Mouse (Mus musculus): ENCODE results near the gene Slc6a6. TPM values are rescaled to one million over a fixed set of nuclear protein-coding genes. Genes with fewer than 3 reads are reported as not detected.

Slc6a6 gene
- polyA plus RNA-seq, 1 experiment from 2014 or later: 102 TPM

GRCm38 (mm10) chr6:91690222-91690621, 6.4 kb downstream of the Slc6a6 start:
- no peak overlapping the region for H3K4me2 ChIP-seq
- no peak overlapping the region for H3K9ac ChIP-seq (replicated peaks)
- no peak overlapping the region for H3K27ac ChIP-seq (replicated peaks)
- WGBS: 74% methylated on average over 7 of the region's 7 CpGs
- H3K27me3 ChIP-seq (replicated peaks): no peaks in the 10 kb centered on the region
- H3K4me3 ChIP-seq (replicated peaks): no peak overlapping the region
- peaks cover 81% of the 10 kb centered on the region for H3K4me1 ChIP-seq
- no peaks in the 10 kb centered on the region for H3K9me3 ChIP-seq (replicated peaks)
- peaks cover 9% of the 10 kb centered on the region for H3K36me3 ChIP-seq
- no peak for ATAC-seq (ENCODE audit: low FRiP score)

- WGBS: 96% methylated on average over 7 of the region's 7 CpGs
- ATAC-seq (ENCODE audit: low FRiP score): no peak
- Histone ChIP-seq H3K4me3 (replicated peaks) (no peak overlapping the region), H3K27me3 (replicated peaks) (no peaks in the 10 kb centered on the region), H3K27ac (replicated peaks) (no peak overlapping the region), H3K9ac (replicated peaks) (no peak overlapping the region), H3K36me3 (peaks cover 9% of the 10 kb centered on the region), H3K9me3 (replicated peaks) (no peaks in the 10 kb centered on the region), H3K4me2 (no peak overlapping the region), H3K4me1 (peaks cover 80% of the 10 kb centered on the region)
Measured at GRCm38 (mm10) chr6:91690646-91691045, 6.8 kb downstream of the Slc6a6 start.

GRCm38 (mm10) chr6:91691576-91691975, 7.7 kb downstream of the Slc6a6 start:
- H3K9me3 ChIP-seq (replicated peaks): no peaks in the 10 kb centered on the region
- H3K27ac ChIP-seq (replicated peaks): no peak overlapping the region
- no peak overlapping the region for H3K9ac ChIP-seq (replicated peaks)
- H3K27me3 ChIP-seq (replicated peaks): no peaks in the 10 kb centered on the region
- peaks cover 9% of the 10 kb centered on the region for H3K36me3 ChIP-seq
- H3K4me1 ChIP-seq: peaks cover 71% of the 10 kb centered on the region
- ATAC-seq (ENCODE audit: low FRiP score): no peak
- WGBS: 94% methylated on average over 4 of the region's 4 CpGs
- H3K4me3 ChIP-seq (replicated peaks): no peak overlapping the region
- no peak overlapping the region for H3K4me2 ChIP-seq

GRCm38 (mm10) chr6:91693301-91693886, 9.5 kb downstream of the Slc6a6 start:
- Histone ChIP-seq H3K4me3 (replicated peaks) (no peak overlapping the region), H3K9ac (replicated peaks) (no peak overlapping the region), H3K4me1 (peaks cover 70% of the 10 kb centered on the region), H3K36me3 (peaks cover 9% of the 10 kb centered on the region), H3K4me2 (no peak overlapping the region), H3K9me3 (replicated peaks) (no peaks in the 10 kb centered on the region), H3K27ac (replicated peaks) (no peak overlapping the region), H3K27me3 (replicated peaks) (no peaks in the 10 kb centered on the region)
- no peak for ATAC-seq (ENCODE audit: low FRiP score)
- WGBS: 75% methylated on average over 17 of the region's 17 CpGs

GRCm38 (mm10) chr6:91694610-91695009, 10.8 kb downstream of the Slc6a6 start:
- peaks cover 59% of the 10 kb centered on the region for H3K4me1 ChIP-seq
- no peaks in the 10 kb centered on the region for H3K9me3 ChIP-seq (replicated peaks)
- H3K4me2 ChIP-seq: no peak overlapping the region
- 59% methylated on average over 7 of the region's 7 CpGs for WGBS
- peaks cover 9% of the 10 kb centered on the region for H3K36me3 ChIP-seq
- no peak overlapping the region for H3K9ac ChIP-seq (replicated peaks)
- H3K27me3 ChIP-seq (replicated peaks): no peaks in the 10 kb centered on the region
- no peak overlapping the region for H3K4me3 ChIP-seq (replicated peaks)
- no peak for ATAC-seq (ENCODE audit: low FRiP score)
- 0 out of 2 replicates have a peak overlapping the region, but pooled peaks have one; percentile 3 for H3K27ac ChIP-seq (replicated peaks)

GRCm38 (mm10) chr6:91698831-91699230, 15.0 kb downstream of the Slc6a6 start:
- H3K27me3 ChIP-seq (replicated peaks): no peaks in the 10 kb centered on the region
- no peak overlapping the region for H3K27ac ChIP-seq (replicated peaks)
- H3K9ac ChIP-seq (replicated peaks): no peak overlapping the region
- H3K4me1 ChIP-seq: peaks cover 30% of the 10 kb centered on the region
- peaks cover 29% of the 10 kb centered on the region for H3K36me3 ChIP-seq
- no peaks in the 10 kb centered on the region for H3K9me3 ChIP-seq (replicated peaks)
- WGBS: 68% methylated on average over 1 of the region's 1 CpGs
- no peak for ATAC-seq (ENCODE audit: low FRiP score)
- no peak overlapping the region for H3K4me2 ChIP-seq
- H3K4me3 ChIP-seq (replicated peaks): no peak overlapping the region

- no peak for ATAC-seq (ENCODE audit: low FRiP score)
- Histone ChIP-seq H3K9ac (replicated peaks) (no peak overlapping the region), H3K4me1 (peaks cover 23% of the 10 kb centered on the region), H3K27me3 (replicated peaks) (no peaks in the 10 kb centered on the region), H3K27ac (replicated peaks) (no peak overlapping the region), H3K4me2 (no peak overlapping the region), H3K36me3 (peaks cover 36% of the 10 kb centered on the region), H3K9me3 (replicated peaks) (no peaks in the 10 kb centered on the region), H3K4me3 (replicated peaks) (no peak overlapping the region)
- 90% methylated on average over 4 of the region's 4 CpGs for WGBS
Measured at GRCm38 (mm10) chr6:91699482-91700200, 15.8 kb downstream of the Slc6a6 start.

- H3K4me3 ChIP-seq (replicated peaks): no peak overlapping the region
- no peak overlapping the region for H3K9ac ChIP-seq (replicated peaks)
- H3K36me3 ChIP-seq: peaks cover 42% of the 10 kb centered on the region
- ATAC-seq (ENCODE audit: low FRiP score): no peak
- H3K4me1 ChIP-seq: peaks cover 14% of the 10 kb centered on the region
- 78% methylated on average over 11 of the region's 11 CpGs for WGBS
- no peaks in the 10 kb centered on the region for H3K27me3 ChIP-seq (replicated peaks)
- no peaks in the 10 kb centered on the region for H3K9me3 ChIP-seq (replicated peaks)
- H3K4me2 ChIP-seq: no peak overlapping the region
- no peak overlapping the region for H3K27ac ChIP-seq (replicated peaks)
Measured at GRCm38 (mm10) chr6:91700823-91701621, 17.2 kb downstream of the Slc6a6 start.

GRCm38 (mm10) chr6:91703459-91703858, 19.6 kb downstream of the Slc6a6 start:
- Histone ChIP-seq H3K4me2 (no peak overlapping the region), H3K4me1 (peaks cover 15% of the 10 kb centered on the region), H3K4me3 (replicated peaks) (no peak overlapping the region), H3K36me3 (peaks cover 42% of the 10 kb centered on the region), H3K9me3 (replicated peaks) (no peaks in the 10 kb centered on the region), H3K9ac (replicated peaks) (no peak overlapping the region), H3K27ac (replicated peaks) (no peak overlapping the region), H3K27me3 (replicated peaks) (no peaks in the 10 kb centered on the region)
- 94% methylated on average over 2 of the region's 2 CpGs for WGBS
- no peak for ATAC-seq (ENCODE audit: low FRiP score)

GRCm38 (mm10) chr6:91704446-91704845, 20.6 kb downstream of the Slc6a6 start:
- WGBS: 59% methylated on average over 1 of the region's 1 CpGs
- Histone ChIP-seq H3K4me1 (peaks cover 17% of the 10 kb centered on the region), H3K36me3 (peaks cover 42% of the 10 kb centered on the region)

GRCm38 (mm10) chr6:91705651-91706050, 21.8 kb downstream of the Slc6a6 start:
- Histone ChIP-seq H3K4me2 (no peak overlapping the region), H3K4me3 (replicated peaks) (no peak overlapping the region), H3K36me3 (peaks cover 38% of the 10 kb centered on the region), H3K4me1 (peaks cover 17% of the 10 kb centered on the region), H3K27me3 (replicated peaks) (no peaks in the 10 kb centered on the region), H3K27ac (replicated peaks) (no peak overlapping the region), H3K9me3 (replicated peaks) (no peaks in the 10 kb centered on the region), H3K9ac (replicated peaks) (no peak overlapping the region)
- no peak for ATAC-seq (ENCODE audit: low FRiP score)
- WGBS: 69% methylated on average over 4 of the region's 4 CpGs

More at GRCm38 (mm10) chr6:91704446-91704845, 20.6 kb downstream of the Slc6a6 start:
- no peak for ATAC-seq (ENCODE audit: low FRiP score)
- Histone ChIP-seq H3K4me2 (no peak overlapping the region), H3K9me3 (replicated peaks) (no peaks in the 10 kb centered on the region), H3K9ac (replicated peaks) (no peak overlapping the region), H3K4me3 (replicated peaks) (no peak overlapping the region), H3K27me3 (replicated peaks) (no peaks in the 10 kb centered on the region), H3K27ac (replicated peaks) (no peak overlapping the region)
